Mouse (Mus musculus) forebrain, embryonic 11.5 days (tissue): Measurements from ENCODE around the gene 4930523C07Rik. TPM values are rescaled to one million over a fixed set of nuclear protein-coding genes. Genes with fewer than 3 reads are reported as not detected.

Experiments used
- ATAC-seq: fragments of 200-750 bp; cut with Nextera tagmentation; replicated peaks from 2 replicates; pipeline ENCODE4 v1.8.0; 2017; ENCODE audit warnings: moderate TSS enrichment; ENCODE audit not compliant: low FRiP score
- DNase-seq: peaks from one replicate; pipeline ENCODE4 v3.0.0-alpha.2; 2017; ENCODE audit warnings: low spot score
- H3K27ac ChIP-seq: fragments of 300-500 bp; sonication (generic); 2 replicates; pipeline ENCODE4 v1.5.1; 2014; ENCODE audit warnings: low read depth, low read length
- H3K27me3 ChIP-seq: fragments of 300-500 bp; sonication (generic); 2 replicates; pipeline ENCODE4 v1.6.1; 2014; ENCODE audit warnings: mild to moderate bottlenecking, low read length, mixed read lengths; ENCODE audit not compliant: control insufficient read depth, insufficient read depth
- H3K36me3 ChIP-seq: fragments of 300-500 bp; sonication (generic); 2 replicates; pipeline ENCODE4 v1.6.1; 2014; ENCODE audit warnings: mild to moderate bottlenecking, low read length, moderate library complexity, mixed read lengths; ENCODE audit not compliant: control insufficient read depth, insufficient read depth
- H3K4me1 ChIP-seq: fragments of 300-500 bp; sonication (generic); replicated peaks from 2 replicates; pipeline ENCODE4 v1.6.1; 2014; ENCODE audit warnings: low read length, mixed read lengths; ENCODE audit not compliant: control insufficient read depth, insufficient read depth
- H3K4me2 ChIP-seq: fragments of 300-500 bp; sonication (generic); 2 replicates; pipeline ENCODE4 v1.6.1; 2014; ENCODE audit warnings: low read depth, mild to moderate bottlenecking, low read length, moderate library complexity, mixed read lengths; ENCODE audit not compliant: severe bottlenecking
- H3K4me3 ChIP-seq: fragments of 300-500 bp; sonication (generic); 2 replicates; pipeline ENCODE4 v1.5.1; 2014; ENCODE audit warnings: low read depth, low read length
- H3K9ac ChIP-seq: fragments of 300-500 bp; sonication (generic); 2 replicates; pipeline ENCODE4 v1.6.1; 2014; ENCODE audit warnings: low read length
- H3K9me3 ChIP-seq: fragments of 300-500 bp; sonication (generic); 2 replicates; pipeline ENCODE4 v1.6.1; 2016; ENCODE audit warnings: low read length, mixed read lengths; ENCODE audit not compliant: control insufficient read depth
- WGBS: fragments of 180-500 bp; shearing (Covaris S2); extraction: QIAGEN DNeasy Blood & Tissue Kit; methylation state at CpG from one replicate; pipeline ENCODE4 v1.1.7; 2014; 5-methylcytosine and 5-hydroxymethylcytosine counted together
- polyA plus RNA-seq: library from polyadenylated mRNA; unstranded; fragments of >200 nt; fragmentation: Nextera tagmentation; extraction: Ambion mirVana; gene quantifications from 2 replicates; pipeline ENCODE4 v1.2.1, GENCODE M21; 2014

Gene 4930523C07Rik
- polyA plus RNA-seq, 1 experiment from 2014 or later: 1.6 TPM

DNA sequence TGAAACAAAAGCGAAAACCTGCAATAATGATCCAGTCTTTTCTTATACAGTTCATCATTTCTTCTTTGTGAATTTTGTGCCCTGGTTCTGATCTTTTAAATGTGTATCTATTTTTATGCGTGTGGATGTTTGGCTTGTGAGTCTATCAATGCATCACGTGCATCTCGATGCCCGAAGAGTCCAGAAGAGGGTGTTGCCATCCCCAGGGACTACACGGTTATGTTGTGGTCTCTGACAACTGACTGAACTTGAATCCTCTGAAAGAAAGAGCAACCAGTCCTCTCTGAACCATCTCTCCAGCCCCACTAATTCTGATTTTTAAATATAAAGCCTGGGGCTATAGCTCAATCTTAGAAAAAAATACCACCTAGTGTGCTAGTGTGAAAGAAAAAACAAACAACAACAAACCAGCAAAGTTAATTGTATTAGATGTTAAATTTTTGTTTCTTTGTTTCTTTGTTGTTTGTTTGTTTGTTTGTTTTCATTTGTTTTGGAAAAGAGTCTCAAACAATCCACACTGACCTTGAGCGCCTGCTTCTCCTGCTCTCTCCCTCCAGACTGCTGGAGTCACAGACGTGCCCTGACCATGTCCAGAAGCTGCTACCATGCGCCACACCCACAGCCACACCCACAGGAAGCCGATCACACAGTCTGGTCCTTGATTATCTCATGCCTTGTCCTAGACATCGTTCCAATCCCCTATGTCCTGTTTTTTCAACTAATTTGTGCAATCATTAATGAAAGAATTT, 18.9 kb upstream of the 4930523C07Rik start:
- no peak for ATAC-seq
- Histone ChIP-seq H3K27me3 (no peaks in the 10 kb centered on the region), H3K9me3 (no peaks in the 10 kb centered on the region), H3K27ac (no peak overlapping the region), H3K36me3 (no peaks in the 10 kb centered on the region), H3K4me1 (no peaks in the 10 kb centered on the region), H3K4me3 (no peak overlapping the region), H3K9ac (no peak overlapping the region), H3K4me2 (no peak overlapping the region)
- no peak for DNase-seq
- 83% methylated on average over 11 of the region's 11 CpGs for WGBS

DNA sequence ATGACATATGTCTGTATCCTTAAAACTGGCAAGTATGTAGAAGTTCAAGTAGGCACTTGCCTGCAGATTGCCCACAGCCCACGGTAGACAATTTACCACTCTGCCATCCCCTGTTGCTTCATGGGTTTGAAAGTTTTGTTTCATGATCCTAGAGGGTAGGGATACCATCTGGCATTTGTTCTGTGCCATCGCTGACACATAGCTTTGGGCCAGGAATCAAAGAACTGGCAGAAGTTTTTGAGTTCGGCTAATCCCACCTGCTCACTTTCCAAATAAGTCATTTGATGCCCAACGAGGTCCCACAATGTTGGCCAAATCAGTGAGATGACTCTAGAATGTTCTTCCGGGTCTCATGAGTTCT, 18.3 kb upstream of the 4930523C07Rik start:
- no peaks in the 10 kb centered on the region for H3K4me1 ChIP-seq
- DNase-seq: no peak
- ATAC-seq: no peak

DNA sequence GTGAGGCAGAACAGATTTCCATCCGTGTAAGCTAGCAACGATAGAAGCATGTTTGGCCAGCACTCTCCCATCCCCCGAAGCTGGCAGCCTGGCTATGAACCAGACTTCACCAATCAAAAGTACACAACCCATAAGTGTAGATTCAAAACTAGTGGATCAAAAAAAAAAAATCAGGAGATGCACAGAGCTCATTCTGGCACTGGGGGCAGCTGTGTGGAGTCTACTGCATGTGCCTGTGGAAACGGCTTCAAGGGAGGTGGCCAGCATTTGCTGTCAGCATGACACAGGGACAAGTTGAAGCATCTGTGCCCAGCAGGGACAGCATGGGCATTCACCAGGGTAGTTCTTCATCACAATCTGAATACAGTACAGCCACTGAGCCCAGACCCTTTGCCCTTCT, 16.2 kb upstream of the 4930523C07Rik start:
- no peak for ATAC-seq
- DNase-seq: no peak
- Histone ChIP-seq H3K9ac (no peak overlapping the region), H3K27ac (no peak overlapping the region), H3K4me1 (no peaks in the 10 kb centered on the region), H3K27me3 (no peaks in the 10 kb centered on the region), H3K4me3 (no peak overlapping the region), H3K36me3 (no peaks in the 10 kb centered on the region), H3K4me2 (no peak overlapping the region), H3K9me3 (no peaks in the 10 kb centered on the region)
- WGBS: 74% methylated on average over 4 of the region's 4 CpGs

More for the DNA sequence above, 18.3 kb upstream of the 4930523C07Rik start:
- Histone ChIP-seq H3K4me2 (no peak overlapping the region), H3K9me3 (no peaks in the 10 kb centered on the region), H3K9ac (no peak overlapping the region), H3K27me3 (no peaks in the 10 kb centered on the region), H3K36me3 (no peaks in the 10 kb centered on the region), H3K4me3 (no peak overlapping the region), H3K27ac (no peak overlapping the region)
- 88% methylated on average over 5 of the region's 5 CpGs for WGBS

DNA sequence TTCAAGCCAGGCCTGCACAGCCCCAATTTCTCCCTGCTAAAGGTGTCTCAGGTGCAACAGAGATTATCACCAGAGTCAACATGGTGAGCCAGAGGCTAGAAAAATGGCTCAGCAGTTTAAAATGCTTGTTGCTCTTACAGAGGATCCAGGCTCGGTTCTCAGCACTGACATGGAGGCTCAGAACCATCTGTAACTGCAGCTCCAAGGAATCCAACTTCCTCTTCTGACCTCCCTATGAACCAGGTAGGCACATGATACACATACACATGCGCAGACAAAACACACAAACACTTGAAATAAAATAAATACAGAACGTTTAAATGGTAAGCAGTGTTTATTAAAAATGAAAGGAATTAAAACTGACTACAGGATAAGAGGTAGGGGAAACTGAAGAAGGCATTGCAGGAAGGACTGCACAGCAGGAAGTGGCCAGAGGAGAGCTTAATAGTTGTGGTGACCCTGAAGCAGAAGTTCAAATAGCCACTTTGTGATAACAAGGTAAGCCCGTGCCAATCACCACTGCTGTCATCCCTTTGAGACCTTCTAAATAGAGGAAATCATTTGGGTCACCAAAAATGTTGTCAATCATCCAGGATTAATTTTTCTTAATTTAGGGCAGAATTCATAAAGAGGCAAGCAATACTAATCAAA, 10.1 kb upstream of the 4930523C07Rik start:
- ATAC-seq (no peak), DNase-seq (no peak)
- H3K4me1 ChIP-seq: no peaks in the 10 kb centered on the region
- H3K4me3 ChIP-seq: no peak overlapping the region
- H3K27ac ChIP-seq: no peak overlapping the region
- no peak overlapping the region for H3K9ac ChIP-seq
- H3K36me3 ChIP-seq: no peaks in the 10 kb centered on the region
- 82% methylated on average over 4 of the region's 4 CpGs for WGBS
- no peaks in the 10 kb centered on the region for H3K9me3 ChIP-seq
- no peak overlapping the region for H3K4me2 ChIP-seq
- no peaks in the 10 kb centered on the region for H3K27me3 ChIP-seq

DNA sequence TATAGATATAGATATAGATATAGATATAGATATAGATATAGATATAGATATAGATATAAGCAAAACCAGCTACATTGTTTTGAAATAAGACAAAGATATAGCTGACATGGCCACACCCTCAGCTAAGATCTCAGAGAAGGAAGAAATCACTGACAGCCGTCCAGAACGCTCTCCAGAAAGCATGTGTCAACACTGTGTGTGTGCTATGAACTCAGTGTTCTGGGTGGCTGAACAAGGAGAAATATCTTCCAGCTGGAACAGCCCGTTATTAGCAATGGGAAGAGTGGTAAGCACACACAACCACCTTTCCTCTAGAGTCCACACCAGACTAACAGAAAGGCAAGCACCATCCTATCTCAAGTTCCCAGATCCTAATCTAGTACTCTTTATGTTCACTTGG, 8.6 kb upstream of the 4930523C07Rik start:
- H3K4me3 ChIP-seq: no peak overlapping the region
- DNase-seq (no peak), ATAC-seq (no peak)
- H3K4me1 ChIP-seq: no peaks in the 10 kb centered on the region
- H3K9ac ChIP-seq: no peak overlapping the region
- H3K9me3 ChIP-seq: no peaks in the 10 kb centered on the region
- no peak overlapping the region for H3K27ac ChIP-seq
- no peak overlapping the region for H3K4me2 ChIP-seq
- no peaks in the 10 kb centered on the region for H3K27me3 ChIP-seq
- WGBS: 84% methylated on average over 3 of the region's 3 CpGs
- H3K36me3 ChIP-seq: no peaks in the 10 kb centered on the region

DNA sequence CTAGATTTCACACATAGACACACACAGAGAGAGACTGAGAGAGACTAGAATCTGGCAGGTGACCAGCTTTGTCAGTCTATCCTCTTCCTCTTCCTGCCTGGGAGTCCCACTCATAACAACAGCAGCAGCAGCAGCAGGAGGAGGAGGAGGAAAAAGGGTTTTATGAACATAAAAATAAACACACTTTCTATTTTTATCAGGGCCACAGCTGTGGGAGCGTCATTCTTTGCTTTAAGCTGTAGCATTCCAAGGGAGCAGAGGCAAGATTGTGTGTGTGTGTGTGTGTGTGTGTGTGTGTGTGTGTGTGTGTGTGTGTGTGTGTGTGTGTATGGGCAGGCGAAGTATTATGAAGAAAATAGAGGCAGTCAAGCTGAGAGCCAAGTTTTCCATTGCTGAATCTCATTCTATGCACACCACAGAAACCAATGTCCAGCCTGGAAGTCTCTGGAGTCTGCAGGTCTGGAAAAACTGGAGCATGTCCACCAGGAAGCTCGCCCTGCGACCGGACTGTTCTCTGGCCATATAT, 7.1 kb upstream of the 4930523C07Rik start:
- WGBS: 91% methylated on average over 5 of the region's 5 CpGs
- Histone ChIP-seq H3K36me3 (no peaks in the 10 kb centered on the region), H3K4me1 (no peaks in the 10 kb centered on the region), H3K9me3 (no peaks in the 10 kb centered on the region), H3K4me3 (no peak overlapping the region), H3K27ac (no peak overlapping the region), H3K4me2 (no peak overlapping the region), H3K27me3 (no peaks in the 10 kb centered on the region), H3K9ac (no peak overlapping the region)
- ATAC-seq (no peak), DNase-seq (no peak)

DNA sequence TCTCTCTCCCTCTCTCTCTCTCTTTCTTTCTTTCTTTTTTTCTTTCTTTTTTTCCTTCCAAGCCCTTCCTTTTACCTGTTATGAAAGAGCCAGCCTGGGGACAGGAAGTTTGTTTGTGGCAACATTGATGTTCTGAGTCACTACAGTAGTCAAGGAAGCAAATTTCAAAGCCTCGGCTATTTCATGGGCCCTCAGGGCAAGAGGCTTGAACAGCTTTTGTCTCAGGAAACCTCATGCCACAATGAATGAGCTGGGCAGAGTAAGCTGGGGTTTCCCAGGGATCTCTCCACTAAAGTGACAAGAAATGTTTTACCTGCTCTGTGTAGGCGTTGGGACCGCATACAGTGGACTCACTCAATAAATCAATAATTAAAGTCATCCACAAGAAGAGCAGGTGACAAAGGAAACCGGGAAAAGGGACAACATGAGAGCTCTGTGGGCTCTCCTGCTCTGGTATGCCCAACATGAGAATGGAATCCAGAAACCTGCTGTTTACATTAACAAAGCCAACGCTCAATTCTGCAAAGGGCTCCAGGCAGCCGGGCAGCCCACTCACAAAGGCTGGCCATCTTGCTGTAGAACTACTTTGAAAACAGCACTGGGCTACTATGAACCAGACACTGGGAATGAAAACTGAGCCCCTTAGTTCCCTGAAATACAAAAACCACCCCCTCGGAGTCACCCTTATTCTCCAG, 4.1 kb upstream of the 4930523C07Rik start:
- ATAC-seq (no peak), DNase-seq (no peak)
- Histone ChIP-seq H3K27ac (no peak overlapping the region), H3K4me2 (no peak overlapping the region), H3K9ac (no peak overlapping the region), H3K36me3 (no peaks in the 10 kb centered on the region), H3K4me3 (no peak overlapping the region), H3K9me3 (no peaks in the 10 kb centered on the region), H3K4me1 (no peaks in the 10 kb centered on the region; the same call in 1 of the 2 replicates), H3K27me3 (no peaks in the 10 kb centered on the region)
- WGBS: 60% methylated on average over 7 of the region's 7 CpGs

DNA sequence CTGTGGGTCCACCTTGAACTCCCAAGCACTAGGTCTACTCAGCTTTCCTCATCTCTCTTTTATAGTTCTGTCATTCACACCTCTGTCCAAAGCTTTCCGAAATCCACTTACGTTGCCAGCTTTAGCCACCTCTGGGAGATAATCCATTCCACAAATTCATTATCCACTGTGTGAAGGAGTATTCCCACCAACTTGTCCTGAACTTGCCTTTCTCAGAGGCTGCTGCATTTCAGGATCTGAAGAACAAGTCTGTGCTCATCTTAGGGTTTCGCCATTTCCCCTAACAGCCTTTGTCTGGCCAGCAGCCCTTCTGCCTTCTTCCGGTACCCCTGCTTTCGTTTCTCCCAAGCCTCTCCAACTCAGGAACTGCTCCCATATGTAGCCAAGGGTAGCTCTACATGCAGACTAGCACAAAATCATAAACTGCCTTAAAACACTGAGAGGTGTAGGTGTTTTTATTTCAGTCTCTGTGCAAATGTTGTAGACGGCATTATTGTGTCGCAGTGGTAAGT, 2.9 kb upstream of the 4930523C07Rik start:
- WGBS: 94% methylated on average over 7 of the region's 7 CpGs
- Histone ChIP-seq H3K36me3 (no peaks in the 10 kb centered on the region), H3K9me3 (no peaks in the 10 kb centered on the region), H3K4me3 (no peak overlapping the region), H3K27me3 (no peaks in the 10 kb centered on the region), H3K4me1 (no peaks in the 10 kb centered on the region; the same call in 1 of the 2 replicates), H3K27ac (no peak overlapping the region), H3K4me2 (no peak overlapping the region), H3K9ac (no peak overlapping the region)
- ATAC-seq (no peak), DNase-seq (no peak)
